Mouse (Mus musculus) heart, adult 9 months (tissue): Measurements from ENCODE around the gene Ccdc93.

ENCODE experiments used
- DNase-seq, 2 experiments: peaks; one replicate each; pipeline ENCODE4 v3.0.0; 2022; ENCODE audit warnings: low spot score in 2 of 2

The Ccdc93 gene

GRCm38 (mm10) chr1:121511966-121512365 is 81.1 kb downstream of the Ccdc93 start:
- no peak for DNase-seq

- no peak for DNase-seq
These were observed 87.8 kb downstream of the Ccdc93 start for GRCm38 (mm10) chr1:121518609-121519008.

- no peak for DNase-seq
These were observed 96.2 kb downstream of the Ccdc93 start for GRCm38 (mm10) chr1:121527061-121527460.

- no peak for DNase-seq
These were observed 97.0 kb downstream of the Ccdc93 start for GRCm38 (mm10) chr1:121527600-121528398.

- no peak for DNase-seq
These were observed 97.5 kb downstream of the Ccdc93 start, which contains the start of gene Htr5b for GRCm38 (mm10) chr1:121528399-121528720. TSS of gene Htr5b (minus strand) at chr1:121528465.

- DNase-seq: no peak
These were observed 98.4 kb downstream of the Ccdc93 start for GRCm38 (mm10) chr1:121529286-121529685.

GRCm38 (mm10) chr1:121531439-121531838 is 100.6 kb downstream of the Ccdc93 start:
- no peak for DNase-seq

- no peak for DNase-seq
These were observed 109.5 kb downstream of the Ccdc93 start for GRCm38 (mm10) chr1:121540361-121540760.

- no peak for DNase-seq
These were observed 116.0 kb downstream of the Ccdc93 start for GRCm38 (mm10) chr1:121546844-121547243.

- DNase-seq: no peak
These were observed 117.8 kb downstream of the Ccdc93 start for GRCm38 (mm10) chr1:121548667-121549066.

GRCm38 (mm10) chr1:121549456-121549855 is 118.6 kb downstream of the Ccdc93 start:
- DNase-seq: no peak

- DNase-seq: no peak
These were observed 120.1 kb downstream of the Ccdc93 start for GRCm38 (mm10) chr1:121550801-121551456.

GRCm38 (mm10) chr1:121551457-121551835 is 120.6 kb downstream of the Ccdc93 start:
- no peak for DNase-seq
